Mouse (Mus musculus) left cerebral cortex, postnatal 36 days (tissue): ENCODE data around the gene Map2k3. TPM values are rescaled to one million over a fixed set of nuclear protein-coding genes. Genes with fewer than 3 reads are reported as not detected.

Source experiments
- DNase-seq, 2 experiments: peaks; one replicate each; pipeline ENCODE4 v3.0.0; 2021 to 2022; ENCODE audit warnings: low spot score in 2 of 2, mixed read lengths in 1 of 2
- intact Hi-C: fragments of 180-260 bp; cut with DNase I; formaldehyde crosslinking; loops from one replicate; pipeline ENCODE4 v1.15.1; 2025
- total RNA-seq, 2 experiments: library from RNA; stranded (reverse); gene quantifications; 2 replicates each; pipeline ENCODE4 v1.2.3; 2021

The Map2k3 gene
- total RNA-seq, 2 experiments from 2014 or later, result 13.2 to 13.3 TPM

DNA sequence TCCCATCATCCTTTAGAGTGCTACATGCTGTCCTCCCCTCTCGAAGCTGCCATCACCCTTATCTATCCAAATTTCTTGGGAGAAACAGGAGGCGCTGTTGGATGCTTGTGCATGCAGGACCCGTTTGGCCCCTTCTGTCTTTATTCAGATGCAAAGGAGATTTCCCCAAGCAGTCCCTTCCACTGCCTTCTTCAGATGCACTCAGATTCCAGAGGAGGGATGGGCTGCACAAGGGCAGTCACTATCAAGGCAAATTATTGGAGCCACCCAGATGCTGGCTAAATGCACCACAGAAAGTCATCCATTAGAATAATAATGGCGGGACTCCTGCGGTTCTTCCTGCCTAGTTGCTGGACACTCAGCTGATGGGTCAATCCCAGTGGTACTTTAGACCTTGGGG, 8.9 kb upstream of the Map2k3 start:
- intact Hi-C loops, result no loop called here
- DNase-seq, result no peak

DNA sequence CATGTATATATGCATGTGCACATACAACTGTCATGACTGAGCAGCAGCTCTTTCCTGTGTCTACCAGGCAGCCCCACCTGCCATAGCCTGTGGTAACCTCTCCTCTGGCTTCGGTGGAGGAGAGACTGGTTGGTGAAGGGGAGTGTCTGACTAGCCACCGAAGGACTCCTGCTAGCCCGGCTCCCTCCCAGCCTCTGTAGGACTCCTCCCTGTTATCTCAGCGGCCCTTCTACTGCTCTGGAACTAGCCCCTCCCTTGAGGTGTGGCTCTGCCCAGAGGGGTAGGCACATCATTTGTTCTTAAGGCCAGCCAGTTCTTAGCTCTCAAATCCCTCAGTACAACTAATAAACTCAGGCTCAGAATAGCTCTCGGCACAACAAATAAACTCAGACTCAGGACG, 7.3 kb upstream of the Map2k3 start:
- no peak for DNase-seq
- intact Hi-C loops, result no loop called here

DNA sequence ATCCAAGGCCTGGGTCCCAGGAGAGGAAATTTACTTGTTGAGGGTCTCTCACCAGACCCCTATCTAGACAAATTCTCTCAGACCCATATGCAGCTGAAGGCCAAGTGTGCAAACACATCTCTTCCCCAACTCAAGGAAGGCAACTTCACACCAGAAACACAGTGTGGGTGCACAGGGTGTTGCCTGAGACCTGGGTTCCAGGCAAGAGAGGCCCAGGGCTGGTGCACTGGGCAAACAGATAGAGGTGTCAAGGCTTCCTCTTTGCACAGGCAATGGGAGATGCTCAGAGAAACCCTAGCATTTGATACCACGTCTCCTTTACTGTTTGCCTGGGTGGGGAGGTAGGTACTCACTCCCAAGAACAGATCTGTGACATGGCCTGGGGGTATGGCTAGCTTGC, 6.9 kb upstream of the Map2k3 start:
- DNase-seq, result no peak
- intact Hi-C loops, result loop anchor here (5.0 kb wide), 1 partner anchor 167 kb away; no protein-coding TSS in a partner anchor

DNA sequence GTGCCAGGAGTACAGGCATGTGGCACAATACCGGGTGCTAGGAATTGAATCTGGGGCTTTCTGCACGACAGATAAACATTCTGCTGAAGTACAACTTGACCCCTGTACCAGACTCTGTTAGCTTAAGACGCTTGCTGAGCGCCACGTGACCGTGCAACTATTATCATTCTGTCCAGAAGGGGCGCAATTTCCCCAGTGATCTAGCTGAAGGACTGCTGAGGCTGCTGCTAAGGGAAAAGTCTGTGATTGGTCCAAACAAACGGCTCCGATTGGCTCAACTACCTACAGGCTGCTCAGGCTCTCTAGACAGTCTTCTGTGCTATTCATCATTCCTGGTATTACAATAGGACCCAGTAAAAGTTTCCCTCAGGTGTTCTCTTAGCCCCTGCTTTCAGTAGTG, 4.6 kb upstream of the Map2k3 start:
- intact Hi-C loops, result loop anchor here (5.0 kb wide), 1 partner anchor 165 kb away; no protein-coding TSS in a partner anchor
- peak; percentile 83 to 85 for DNase-seq

DNA sequence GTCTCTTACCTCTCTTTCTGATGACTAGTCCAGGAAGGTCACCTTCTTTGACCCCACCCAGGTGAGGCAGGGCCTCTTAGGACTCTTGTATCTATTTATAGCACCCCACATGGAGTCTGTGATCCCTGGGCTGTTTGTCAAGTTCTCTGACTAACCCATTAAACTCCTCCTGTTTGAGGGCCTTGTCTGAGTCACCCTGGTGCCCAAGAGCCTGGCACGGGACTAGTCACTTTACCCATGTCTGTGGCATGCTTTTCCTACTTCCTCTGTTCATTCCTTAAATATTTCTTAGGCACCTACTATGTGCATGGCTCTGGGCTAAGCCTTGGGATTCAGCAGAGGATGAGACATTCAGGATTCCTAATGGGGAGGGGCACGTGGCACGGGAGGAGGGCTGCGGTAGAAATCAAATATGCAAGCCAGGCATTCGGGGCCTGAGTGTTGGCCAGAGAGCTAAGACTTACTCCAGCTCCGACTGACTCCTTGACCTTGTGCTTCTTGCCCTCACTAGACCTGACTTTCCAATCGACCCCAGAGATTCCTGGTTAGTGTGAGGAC, 1.0 kb upstream of the Map2k3 start:
- DNase-seq, result no peak
- intact Hi-C loops, result no loop called here

DNA sequence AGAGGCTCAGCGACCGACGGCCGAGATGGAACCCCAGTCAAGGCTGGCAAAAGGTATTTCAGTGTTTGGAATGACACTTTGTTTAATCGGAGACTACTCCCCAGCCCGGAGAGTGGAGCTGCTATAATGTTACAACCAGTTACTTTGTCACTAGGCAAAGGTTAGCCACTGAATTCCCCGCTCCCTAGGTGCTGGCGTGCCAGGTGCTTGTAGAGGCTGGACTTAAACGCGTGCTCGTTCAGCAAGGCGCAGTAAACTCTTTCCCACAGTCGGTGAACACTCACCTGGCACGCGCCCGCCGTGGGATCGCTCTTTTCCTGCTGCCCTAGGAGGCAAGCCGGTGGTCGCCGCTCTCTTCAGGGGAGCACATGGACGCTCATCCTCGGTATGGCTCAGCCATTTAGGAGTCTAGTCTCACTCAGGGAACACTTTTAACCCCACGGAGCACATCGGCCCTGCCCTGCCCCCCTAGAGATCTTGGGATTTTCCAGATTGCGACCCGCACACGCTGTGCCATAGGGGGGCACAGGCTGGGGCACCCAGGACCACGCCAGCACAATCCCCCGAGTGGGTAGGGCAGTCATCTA, 458 bp upstream of the Map2k3 start:
- DNase-seq, result no peak
- intact Hi-C loops, result no loop called here

DNA sequence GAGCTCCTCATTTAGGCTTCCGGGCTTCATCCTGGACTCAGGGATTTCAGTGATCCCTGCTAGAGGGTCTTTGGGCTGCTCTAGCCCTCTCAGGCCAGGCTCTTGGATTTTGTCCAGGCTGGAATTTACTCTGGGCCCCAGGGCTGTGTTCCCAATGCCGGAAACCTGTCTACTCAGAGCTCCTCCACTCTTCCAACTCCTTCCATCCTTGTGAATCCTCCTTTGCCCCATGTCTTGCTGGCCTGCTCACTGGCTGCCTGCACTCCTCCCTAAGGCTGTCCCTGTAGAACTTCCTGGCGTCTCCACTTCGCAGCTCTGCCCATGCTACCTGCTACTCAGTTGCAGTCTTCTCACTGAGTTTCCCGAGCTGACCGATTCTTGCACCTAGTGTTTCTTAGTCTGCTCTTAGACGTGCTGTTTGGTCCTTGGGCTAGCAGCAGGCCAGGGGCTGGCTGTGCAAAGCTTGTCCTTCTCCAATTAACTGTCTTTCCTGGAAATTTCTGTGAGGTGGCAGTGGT, 729 bp downstream of the Map2k3 start:
- DNase-seq, result no peak
- intact Hi-C loops, result no loop called here

DNA sequence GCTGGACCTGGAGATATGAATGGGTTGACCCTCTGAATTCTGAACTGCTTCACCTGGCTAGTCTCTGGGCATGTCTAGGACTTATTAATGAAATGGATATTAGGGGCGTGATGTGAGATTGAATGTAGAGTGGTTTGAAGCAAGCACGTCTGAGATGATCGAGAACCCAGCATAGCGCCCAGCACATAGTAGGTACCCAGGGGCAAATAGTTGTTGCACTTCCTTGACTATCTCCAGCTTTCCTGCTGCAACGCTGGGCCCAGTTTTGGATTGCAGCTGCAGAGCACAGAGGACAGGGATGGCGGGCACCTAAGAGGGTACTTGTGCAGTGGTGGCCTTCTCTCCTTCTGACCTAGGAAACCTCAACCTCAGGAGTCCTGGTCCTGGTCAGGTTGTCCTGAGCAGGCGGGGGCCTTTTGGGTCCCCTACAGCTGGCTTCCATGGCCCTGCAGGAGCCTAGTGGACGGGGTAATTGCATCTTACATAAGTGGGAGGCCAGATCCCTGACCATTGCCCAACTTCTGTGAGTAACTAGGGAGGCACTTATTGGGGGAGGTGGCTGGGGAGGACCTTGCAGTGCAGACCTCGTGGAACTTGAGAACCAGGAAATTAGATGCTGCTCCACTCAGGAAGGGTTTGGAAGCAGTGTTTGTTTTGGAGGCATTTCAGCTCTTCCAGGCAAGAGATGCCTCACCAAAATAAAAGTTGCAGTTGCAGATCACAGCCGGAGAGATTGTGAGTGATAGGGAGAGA, 1.5 kb downstream of the Map2k3 start:
- DNase-seq, result no peak
- intact Hi-C loops, result no loop called here

DNA sequence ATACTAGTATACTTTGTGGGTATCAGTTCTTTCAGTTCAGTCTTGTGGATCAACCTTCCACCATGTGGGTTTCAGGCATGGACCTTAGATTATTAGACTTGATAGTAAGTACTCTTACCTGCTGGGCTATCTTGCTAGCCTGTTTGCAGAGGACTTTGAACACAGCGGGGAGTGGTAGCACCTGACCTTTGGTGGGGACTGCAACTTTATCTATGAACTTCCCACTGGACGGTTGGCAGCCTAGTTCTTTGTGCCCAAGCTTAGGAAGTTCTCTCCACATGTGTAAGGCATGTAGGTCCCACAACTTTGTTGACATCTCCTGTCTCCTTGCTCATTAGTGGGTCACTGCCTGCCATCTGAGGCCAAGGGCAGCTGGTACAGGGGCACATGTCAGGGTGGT, 3.0 kb downstream of the Map2k3 start:
- intact Hi-C loops, result no loop called here
- DNase-seq, result no peak

DNA sequence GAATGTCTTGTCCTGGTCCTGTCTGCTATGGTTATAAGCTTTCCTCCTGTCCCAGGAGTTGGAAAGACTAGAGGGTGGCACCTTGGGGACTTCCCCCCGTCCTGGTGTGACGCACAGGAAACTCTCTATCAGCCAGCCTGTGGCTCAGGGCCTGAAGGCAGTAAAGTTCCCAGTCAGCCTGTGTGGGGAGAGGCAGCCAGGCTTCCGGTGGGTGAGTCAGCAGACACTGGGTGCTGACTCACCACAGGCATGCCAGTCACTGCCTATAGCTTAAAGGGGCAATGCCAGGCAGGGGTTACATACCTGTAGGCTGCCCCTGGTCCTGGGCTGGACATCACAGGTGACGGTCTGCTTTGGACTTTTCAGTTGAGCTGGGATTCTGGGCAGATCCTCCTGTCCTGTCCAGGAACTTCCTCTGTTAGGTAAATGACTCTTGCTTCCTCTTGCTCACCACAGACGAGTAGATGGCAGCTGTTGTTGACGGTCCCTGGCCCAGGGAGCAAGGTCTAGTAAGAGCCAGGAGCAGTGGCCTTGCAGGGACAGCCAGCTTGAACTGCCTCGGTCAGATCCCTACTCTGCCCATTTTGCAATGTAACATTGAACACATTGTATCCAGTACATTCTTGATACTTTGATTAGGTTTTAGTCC, 3.6 kb downstream of the Map2k3 start:
- intact Hi-C loops, result no loop called here
- peak; percentile 53 to 60 for DNase-seq

DNA sequence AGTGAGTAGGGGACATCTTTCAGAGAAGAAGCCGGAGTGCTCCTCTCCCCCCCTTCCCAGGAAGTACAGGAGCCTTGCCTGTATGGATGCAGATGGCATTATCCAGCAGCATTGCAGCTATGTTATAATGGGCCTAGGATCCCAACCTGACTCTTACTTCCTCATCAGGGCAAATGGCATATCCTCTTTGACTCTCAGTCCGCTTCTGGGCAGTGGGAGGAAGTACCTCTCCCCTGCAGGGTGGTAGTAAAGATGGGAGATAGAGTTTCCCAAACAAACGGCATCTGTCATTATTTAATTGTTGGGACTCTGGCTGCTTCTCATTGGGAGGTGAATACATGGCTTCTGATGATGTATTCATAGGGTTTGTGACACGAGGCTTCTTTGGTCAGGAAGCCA, 4.1 kb downstream of the Map2k3 start:
- intact Hi-C loops, result no loop called here
- DNase-seq, result no peak

DNA sequence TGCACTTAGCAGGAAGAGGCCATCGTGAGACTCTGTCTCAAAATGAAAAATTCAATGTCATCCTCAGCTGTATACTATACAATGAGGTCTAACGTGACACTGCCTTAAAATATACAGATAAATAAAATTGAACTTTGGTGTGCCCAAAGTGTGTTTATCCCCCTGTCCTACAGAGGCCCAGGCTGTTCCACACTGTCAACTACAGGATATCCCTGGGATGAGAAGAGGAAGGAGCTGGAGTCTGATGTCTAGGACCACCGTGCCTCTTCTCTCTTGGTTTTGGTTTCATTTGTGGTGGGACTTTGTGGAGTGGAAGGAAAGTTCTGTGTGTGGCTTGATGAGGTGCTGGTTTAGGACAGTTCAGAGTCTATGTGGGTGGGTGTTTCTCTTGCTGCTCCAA, 5.8 kb downstream of the Map2k3 start:
- intact Hi-C loops, result no loop called here
- no peak for DNase-seq

DNA sequence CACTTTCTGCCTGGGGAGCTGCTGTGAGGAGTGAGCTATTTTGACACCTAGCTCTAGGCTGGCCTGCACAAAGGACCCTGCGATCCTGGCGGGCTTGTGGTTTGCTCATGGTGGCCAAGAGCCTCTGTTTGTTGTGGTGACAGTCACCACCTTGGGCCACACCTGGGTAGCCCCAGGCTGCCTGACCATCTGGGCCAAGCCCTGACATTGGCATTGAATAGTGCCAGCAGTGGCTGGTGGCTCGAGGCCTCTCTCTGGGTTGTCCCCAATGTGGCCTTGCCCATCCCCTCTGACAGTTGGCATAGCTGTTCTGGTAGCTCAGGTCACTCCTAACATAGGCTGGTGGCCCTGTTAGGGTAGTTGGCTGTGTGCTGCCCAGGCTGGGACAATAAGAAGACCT, 7.7 kb downstream of the Map2k3 start:
- intact Hi-C loops, result no loop called here
- no peak for DNase-seq

DNA sequence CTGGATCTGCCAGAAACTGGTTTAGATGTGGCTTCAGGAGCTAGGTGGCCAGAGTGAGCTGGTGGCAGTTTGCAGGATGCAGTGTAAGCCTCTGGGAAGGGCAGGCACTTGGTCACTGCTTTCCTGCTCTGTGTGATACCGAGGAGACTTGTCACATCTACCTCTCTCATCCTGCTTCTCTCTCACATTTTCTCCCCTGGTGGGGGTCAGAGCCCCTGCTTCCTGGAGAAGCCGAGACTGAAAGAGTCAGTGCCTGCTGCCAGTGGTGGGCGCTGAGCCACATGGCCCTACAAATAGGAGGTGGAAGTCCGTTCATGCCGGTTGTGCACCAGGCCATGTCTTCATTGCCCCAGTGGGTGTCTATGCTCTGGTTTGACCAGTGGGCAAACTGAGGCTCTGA, 8.7 kb downstream of the Map2k3 start:
- no peak for DNase-seq
- intact Hi-C loops, result no loop called here

DNA sequence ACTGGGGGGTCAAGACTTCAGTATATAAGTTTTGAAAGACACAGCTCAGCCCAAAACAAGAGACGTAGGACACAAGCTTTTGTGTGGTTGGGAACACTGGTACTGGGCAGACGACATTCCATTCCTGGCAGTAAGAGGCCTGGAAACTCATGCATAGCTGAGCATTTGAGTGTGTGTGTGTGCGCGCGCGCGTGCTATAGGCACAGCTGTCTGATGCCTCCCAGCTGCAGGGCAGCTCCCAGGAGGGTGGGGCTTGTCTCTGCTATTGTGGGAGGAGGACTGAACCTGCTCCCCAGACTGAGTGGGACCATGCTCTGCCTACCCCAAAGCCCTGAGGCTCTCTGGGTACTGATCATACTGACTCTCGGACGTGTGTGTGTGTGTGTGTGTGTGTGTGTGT, 9.5 kb downstream of the Map2k3 start:
- intact Hi-C loops, result no loop called here

DNA sequence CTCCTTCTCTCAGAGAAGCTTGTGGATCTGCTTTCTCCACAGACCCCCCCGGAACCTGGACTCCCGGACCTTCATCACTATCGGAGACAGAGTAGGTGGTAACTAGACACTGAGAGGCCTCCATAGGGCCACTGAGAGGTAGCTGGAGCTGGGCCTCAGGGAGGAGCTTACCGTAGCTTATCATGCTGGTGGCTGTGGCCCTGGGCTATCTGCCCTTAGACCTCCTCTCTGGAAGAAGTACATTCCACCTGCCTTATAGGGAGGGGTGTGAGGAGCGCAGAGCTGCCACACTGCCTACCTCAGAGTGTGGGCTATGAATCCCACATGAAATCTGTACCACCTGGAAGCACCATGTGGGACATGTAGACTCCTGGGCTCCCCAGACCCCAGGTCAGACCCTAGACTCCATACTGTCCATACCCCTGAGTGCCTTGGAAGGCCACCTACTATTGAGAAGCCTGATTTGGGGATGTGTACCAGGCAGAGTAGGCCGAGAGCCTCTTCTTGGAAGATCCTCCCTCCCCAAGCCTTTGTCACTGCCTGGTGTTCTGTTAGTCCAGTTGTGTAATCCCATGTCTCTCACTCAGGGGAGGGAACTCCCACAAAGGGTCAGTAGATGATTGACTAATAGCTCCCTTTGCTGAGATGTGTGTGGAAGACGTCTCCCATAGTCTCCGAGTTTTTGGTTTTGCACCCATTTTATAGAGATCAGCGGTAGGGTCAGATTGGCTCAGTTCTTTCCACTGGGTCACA, 10.6 kb downstream of the Map2k3 start:
- intact Hi-C loops, result no loop called here
- no peak for DNase-seq

More for the DNA sequence above, 9.5 kb downstream of the Map2k3 start:
- no peak for DNase-seq

DNA sequence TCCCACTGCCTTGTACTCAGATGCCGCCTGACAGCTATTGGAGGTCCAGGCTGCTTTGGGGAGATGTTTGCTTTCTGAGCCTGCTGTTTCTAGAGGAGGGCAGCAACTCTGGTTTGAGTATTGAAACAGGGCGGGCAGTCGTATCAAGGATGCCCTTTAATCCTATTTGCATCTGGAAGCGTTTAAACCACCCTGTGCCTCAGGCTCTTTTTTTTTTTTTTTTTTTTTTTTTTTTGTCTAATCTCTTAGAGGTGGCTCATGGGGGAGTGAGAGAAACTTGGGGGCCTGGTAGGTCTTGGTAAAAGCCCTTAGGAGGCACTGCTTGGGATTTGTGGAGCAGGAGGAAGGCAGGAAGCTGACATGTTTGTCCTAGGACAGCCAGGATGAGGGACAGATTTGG, 13.2 kb downstream of the Map2k3 start:
- intact Hi-C loops, result no loop called here
- DNase-seq, result no peak

DNA sequence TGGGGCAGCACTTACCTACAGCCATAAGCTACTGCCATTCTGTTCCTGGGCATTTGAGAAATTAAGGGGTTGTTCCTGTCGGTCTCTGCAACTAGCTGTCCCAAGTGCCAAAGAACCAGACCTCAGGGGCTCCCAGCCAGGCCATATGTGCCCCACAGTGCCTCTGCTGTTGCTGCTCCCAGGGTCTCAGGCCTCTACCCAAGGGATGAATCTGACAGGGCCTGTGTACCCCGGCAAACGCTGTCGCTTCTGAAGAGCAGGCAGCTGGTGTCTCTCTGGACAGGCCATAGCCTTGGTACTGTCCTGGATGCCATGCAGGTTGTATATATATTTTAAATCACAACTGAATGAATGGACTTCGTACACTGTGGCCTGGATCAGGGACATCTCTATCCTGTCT, 20.1 kb downstream of the Map2k3 start:
- no peak for DNase-seq
- intact Hi-C loops, result loop anchor here (2.0 kb wide), 1 partner anchor 95 kb away; no protein-coding TSS in a partner anchor

DNA sequence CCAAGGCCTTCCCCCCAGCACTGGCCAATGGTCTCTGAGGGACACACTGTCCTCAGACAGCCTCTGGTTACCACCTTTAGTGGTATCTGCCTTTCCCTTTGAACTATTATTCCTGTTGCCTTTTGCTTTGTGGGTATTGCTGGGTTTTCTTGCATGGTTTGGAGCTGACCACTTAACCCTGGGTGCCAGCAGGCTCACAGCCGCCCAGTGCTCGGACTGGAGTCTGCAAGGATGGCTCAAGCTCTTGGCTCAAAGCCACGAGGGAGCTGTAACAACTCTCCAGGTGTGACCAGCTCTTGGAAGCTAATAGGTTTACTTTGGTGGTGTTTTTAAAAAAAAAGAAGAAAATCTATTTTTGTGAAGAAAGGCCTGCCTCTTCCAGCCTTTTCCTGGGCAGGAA, 20.5 kb downstream of the Map2k3 start:
- DNase-seq, result no peak
- intact Hi-C loops, result loop anchor here (2.0 kb wide), 1 partner anchor 94 kb away; no protein-coding TSS in a partner anchor

DNA sequence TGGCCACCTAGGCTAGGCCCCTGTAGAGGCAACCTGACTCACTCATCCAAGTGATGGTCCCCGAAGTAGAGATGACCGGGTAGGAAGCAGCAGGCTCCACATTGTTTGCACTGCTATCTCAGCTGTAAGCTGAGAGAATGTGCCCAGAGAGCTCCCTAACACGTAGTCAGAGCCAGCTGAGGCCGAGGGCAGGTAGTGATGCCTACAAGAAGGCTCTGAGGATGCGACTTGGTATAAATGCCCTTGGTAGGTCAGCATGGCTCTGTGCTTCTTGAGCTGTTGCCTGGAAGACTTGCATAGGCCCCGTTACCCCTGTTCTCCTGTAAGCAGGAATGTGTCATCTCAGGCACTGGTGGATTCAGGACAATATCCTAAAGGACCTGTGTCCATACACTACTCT, 21.2 kb downstream of the Map2k3 start:
- intact Hi-C loops, result loop anchor here (2.0 kb wide), 1 partner anchor 94 kb away; no protein-coding TSS in a partner anchor

More for the DNA sequence above, 21.2 kb downstream of the Map2k3 start:
- no peak for DNase-seq
